Mouse (Mus musculus) midbrain, embryonic 13.5 days (tissue): ENCODE measurements at regions not wholly inside any gene's neighbourhood (a gene's known extent, or its start where the extent isn't known, plus 50 kb on each side); places are given as distances from the start of the nearest gene placed in this dataset.

Source experiments
- ATAC-seq: fragments of 200-750 bp; cut with Nextera tagmentation; 2 replicates; pipeline ENCODE4 v1.8.0; 2017; ENCODE audit warnings: mild to moderate bottlenecking, moderate TSS enrichment, moderate library complexity
- H3K27ac ChIP-seq: fragments of 300-500 bp; sonication (generic); 2 replicates; pipeline ENCODE4 v1.5.1; 2015; ENCODE audit warnings: inconsistent platforms, mild to moderate bottlenecking, moderate library complexity
- H3K27me3 ChIP-seq: fragments of 300-500 bp; sonication (generic); 2 replicates; pipeline ENCODE4 v1.6.1; 2015; ENCODE audit warnings: mild to moderate bottlenecking, inconsistent platforms
- H3K36me3 ChIP-seq: fragments of 300-500 bp; sonication (generic); 2 replicates; pipeline ENCODE4 v1.6.1; 2015; ENCODE audit warnings: mild to moderate bottlenecking, inconsistent platforms
- H3K4me1 ChIP-seq: fragments of 300-500 bp; sonication (generic); replicated peaks from 2 replicates; pipeline ENCODE4 v1.6.1; 2015; ENCODE audit warnings: inconsistent platforms
- H3K4me2 ChIP-seq: fragments of 300-500 bp; sonication (generic); replicated peaks from 2 replicates; pipeline ENCODE4 v1.6.1; 2015; ENCODE audit warnings: moderate library complexity, mild to moderate bottlenecking, inconsistent platforms
- H3K4me3 ChIP-seq: fragments of 300-500 bp; sonication (generic); replicated peaks from 2 replicates; pipeline ENCODE4 v1.5.1; 2015; ENCODE audit warnings: mild to moderate bottlenecking, inconsistent platforms
- H3K9ac ChIP-seq: fragments of 300-500 bp; sonication (generic); replicated peaks from 2 replicates; pipeline ENCODE4 v1.6.1; 2015; ENCODE audit warnings: mild to moderate bottlenecking, inconsistent platforms
- H3K9me3 ChIP-seq: fragments of 300-500 bp; sonication (generic); 2 replicates; pipeline ENCODE4 v1.6.1; 2016; ENCODE audit warnings: mild to moderate bottlenecking, inconsistent platforms
- WGBS: fragments of 180-500 bp; shearing (Covaris S2); methylation state at CpG from one replicate; pipeline ENCODE4 v1.1.7; 2015; 5-methylcytosine and 5-hydroxymethylcytosine counted together

- Histone ChIP-seq H3K27ac (no peak overlapping the region), H3K4me2 (no peak overlapping the region), H3K9me3 (no peaks in the 10 kb centered on the region), H3K27me3 (no peaks in the 10 kb centered on the region), H3K4me3 (no peak overlapping the region), H3K36me3 (no peaks in the 10 kb centered on the region), H3K4me1 (peaks cover 14% of the 10 kb centered on the region), H3K9ac (no peak overlapping the region)
- 61% methylated on average over 8 of the region's 8 CpGs for WGBS
- no peak for ATAC-seq
Observed at GRCm38 (mm10) chr19:54756681-54757257, 370.3 kb downstream of the Gpam start.

- Histone ChIP-seq H3K9me3 (no peaks in the 10 kb centered on the region), H3K4me1 (peaks cover 14% of the 10 kb centered on the region), H3K4me2 (no peak overlapping the region), H3K27ac (no peak overlapping the region), H3K9ac (no peak overlapping the region), H3K4me3 (no peak overlapping the region), H3K27me3 (no peaks in the 10 kb centered on the region), H3K36me3 (no peaks in the 10 kb centered on the region)
- WGBS, result 46% methylated on average over 2 of the region's 2 CpGs
- 0 out of 2 replicates have a peak, but pooled peaks have one; percentile 43 for ATAC-seq
Observed at GRCm38 (mm10) chr19:54755451-54755850, 371.6 kb downstream of the Gpam start.

- H3K36me3 ChIP-seq, result no peaks in the 10 kb centered on the region
- 0 out of 2 replicates have a peak, but pooled peaks cover 2% of the 10 kb centered on the region for H3K9me3 ChIP-seq
- no peak overlapping the region for H3K4me3 ChIP-seq
- no peaks in the 10 kb centered on the region for H3K4me1 ChIP-seq
- H3K4me2 ChIP-seq, result no peak overlapping the region
- H3K27ac ChIP-seq, result no peak overlapping the region
- H3K27me3 ChIP-seq, result no peaks in the 10 kb centered on the region
- 88% methylated on average over 2 of the region's 2 CpGs for WGBS
- ATAC-seq, result no peak
- no peak overlapping the region for H3K9ac ChIP-seq
Observed at GRCm38 (mm10) chr19:54733938-54734337, 393.1 kb downstream of the Gpam start.

GRCm38 (mm10) chr19:54731749-54732148 is 395.3 kb downstream of the Gpam start:
- 73% methylated on average over 8 of the region's 8 CpGs for WGBS
- Histone ChIP-seq H3K36me3 (no peaks in the 10 kb centered on the region), H3K4me3 (no peak overlapping the region), H3K9me3 (no peaks in the 10 kb centered on the region), H3K4me1 (0 out of 2 replicates have a peak, but pooled peaks cover 2% of the 10 kb centered on the region), H3K4me2 (no peak overlapping the region), H3K27me3 (no peaks in the 10 kb centered on the region), H3K27ac (no peak overlapping the region), H3K9ac (no peak overlapping the region)
- ATAC-seq, result no peak

GRCm38 (mm10) chr19:54731315-54731714 is 395.7 kb downstream of the Gpam start:
- Histone ChIP-seq H3K36me3 (no peaks in the 10 kb centered on the region), H3K4me2 (no peak overlapping the region), H3K4me3 (no peak overlapping the region), H3K9ac (no peak overlapping the region), H3K4me1 (0 out of 2 replicates have a peak, but pooled peaks cover 2% of the 10 kb centered on the region), H3K27ac (no peak overlapping the region), H3K27me3 (no peaks in the 10 kb centered on the region), H3K9me3 (no peaks in the 10 kb centered on the region)
- WGBS, result 88% methylated on average over 2 of the region's 2 CpGs
- ATAC-seq, result no peak

GRCm38 (mm10) chr19:54730801-54731200 is 396.2 kb downstream of the Gpam start:
- Histone ChIP-seq H3K9me3 (no peaks in the 10 kb centered on the region), H3K4me1 (0 out of 2 replicates have a peak, but pooled peaks cover 2% of the 10 kb centered on the region), H3K9ac (no peak overlapping the region), H3K4me2 (no peak overlapping the region), H3K36me3 (no peaks in the 10 kb centered on the region), H3K27me3 (no peaks in the 10 kb centered on the region), H3K27ac (no peak overlapping the region), H3K4me3 (no peak overlapping the region)
- ATAC-seq, result no peak
- WGBS, result 97% methylated on average over 2 of the region's 2 CpGs

GRCm38 (mm10) chr19:54730296-54730695 is 396.7 kb downstream of the Gpam start:
- Histone ChIP-seq H3K27ac (no peak overlapping the region), H3K9me3 (no peaks in the 10 kb centered on the region), H3K9ac (no peak overlapping the region), H3K4me1 (0 out of 2 replicates have a peak, but pooled peaks cover 2% of the 10 kb centered on the region), H3K4me2 (no peak overlapping the region), H3K27me3 (no peaks in the 10 kb centered on the region), H3K36me3 (no peaks in the 10 kb centered on the region), H3K4me3 (no peak overlapping the region)
- no peak for ATAC-seq
- WGBS, result 94% methylated on average over 2 of the region's 2 CpGs

- no peak overlapping the region for H3K9ac ChIP-seq
- H3K27ac ChIP-seq, result no peak overlapping the region
- WGBS, result 76% methylated on average over 2 of the region's 2 CpGs
- H3K4me3 ChIP-seq, result no peak overlapping the region
- H3K36me3 ChIP-seq, result no peaks in the 10 kb centered on the region
- no peak overlapping the region for H3K4me2 ChIP-seq
- 0 out of 2 replicates have a peak, but pooled peaks cover under 1% of the 10 kb centered on the region for H3K4me1 ChIP-seq
- H3K27me3 ChIP-seq, result no peaks in the 10 kb centered on the region
- H3K9me3 ChIP-seq, result no peaks in the 10 kb centered on the region
- no peak for ATAC-seq
Observed at GRCm38 (mm10) chr19:54722091-54722490, 404.9 kb downstream of the Gpam start.

GRCm38 (mm10) chr19:54697411-54697810 is 429.6 kb downstream of the Gpam start:
- no peaks in the 10 kb centered on the region for H3K27me3 ChIP-seq
- WGBS, result 90% methylated on average over 8 of the region's 8 CpGs
- H3K9ac ChIP-seq, result no peak overlapping the region
- no peaks in the 10 kb centered on the region for H3K4me1 ChIP-seq
- no peaks in the 10 kb centered on the region for H3K36me3 ChIP-seq
- no peak overlapping the region for H3K4me2 ChIP-seq
- ATAC-seq, result no peak
- no peaks in the 10 kb centered on the region for H3K9me3 ChIP-seq
- H3K4me3 ChIP-seq, result no peak overlapping the region
- no peak overlapping the region for H3K27ac ChIP-seq

GRCm38 (mm10) chr19:54693714-54694113 is 433.3 kb downstream of the Gpam start:
- 96% methylated on average over 3 of the region's 3 CpGs for WGBS
- H3K9ac ChIP-seq, result no peak overlapping the region
- no peaks in the 10 kb centered on the region for H3K9me3 ChIP-seq
- H3K4me2 ChIP-seq, result no peak overlapping the region
- H3K27me3 ChIP-seq, result no peaks in the 10 kb centered on the region
- no peaks in the 10 kb centered on the region for H3K4me1 ChIP-seq
- no peak overlapping the region for H3K4me3 ChIP-seq
- no peak for ATAC-seq
- no peak overlapping the region for H3K27ac ChIP-seq
- H3K36me3 ChIP-seq, result no peaks in the 10 kb centered on the region

GRCm38 (mm10) chr19:54693094-54693493 is 433.9 kb downstream of the Gpam start:
- no peaks in the 10 kb centered on the region for H3K36me3 ChIP-seq
- no peaks in the 10 kb centered on the region for H3K4me1 ChIP-seq
- no peaks in the 10 kb centered on the region for H3K27me3 ChIP-seq
- H3K4me3 ChIP-seq, result no peak overlapping the region
- H3K9me3 ChIP-seq, result no peaks in the 10 kb centered on the region
- H3K4me2 ChIP-seq, result no peak overlapping the region
- 85% methylated on average over 1 of the region's 1 CpGs for WGBS
- H3K9ac ChIP-seq, result no peak overlapping the region
- H3K27ac ChIP-seq, result no peak overlapping the region
- no peak for ATAC-seq

GRCm38 (mm10) chr19:54691861-54692260 is 435.2 kb downstream of the Gpam start:
- Histone ChIP-seq H3K4me1 (no peaks in the 10 kb centered on the region), H3K9me3 (no peaks in the 10 kb centered on the region), H3K4me3 (no peak overlapping the region), H3K9ac (no peak overlapping the region), H3K27ac (no peak overlapping the region), H3K27me3 (no peaks in the 10 kb centered on the region), H3K4me2 (no peak overlapping the region), H3K36me3 (no peaks in the 10 kb centered on the region)
- WGBS, result 87% methylated on average over 1 of the region's 1 CpGs
- no peak for ATAC-seq

- no peaks in the 10 kb centered on the region for H3K4me1 ChIP-seq
- H3K27me3 ChIP-seq, result no peaks in the 10 kb centered on the region
- H3K27ac ChIP-seq, result no peak overlapping the region
- H3K4me2 ChIP-seq, result no peak overlapping the region
- H3K9me3 ChIP-seq, result no peaks in the 10 kb centered on the region
- H3K9ac ChIP-seq, result no peak overlapping the region
- H3K36me3 ChIP-seq, result no peaks in the 10 kb centered on the region
- no peak for ATAC-seq
- no peak overlapping the region for H3K4me3 ChIP-seq
Observed at GRCm38 (mm10) chr19:54688630-54689029, 438.4 kb downstream of the Gpam start.
